23 mouse cellular contexts compared by ENCODE assay signal in the genomic region with DNA sequence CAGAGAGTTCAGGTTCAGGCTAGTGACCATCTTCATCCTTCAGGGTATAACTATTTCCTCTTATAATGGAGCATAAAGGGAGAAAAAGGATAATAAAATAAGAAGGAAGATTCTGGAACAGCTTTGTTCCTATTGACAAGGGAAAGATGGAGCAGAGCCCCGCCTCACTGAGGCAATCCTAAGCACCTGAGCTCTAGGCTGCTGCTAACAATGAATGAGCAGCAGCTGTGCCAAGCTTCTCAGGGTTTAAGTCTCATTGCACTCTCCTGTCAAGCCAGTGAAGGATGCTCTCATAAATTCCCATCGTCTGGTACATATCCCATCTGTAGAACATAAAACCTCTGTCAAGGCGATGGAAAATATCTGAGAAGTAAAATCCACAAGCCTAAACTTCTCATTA. TPM values are rescaled to one million over a fixed set of nuclear protein-coding genes. Genes with fewer than 3 reads are reported as not detected.
DNase-seq lines count a peak whose midpoint lies in the region; TF ChIP-seq lines count a peak whose summit lies in the region.
"Had no signal": no experiment of that assay in that cellular context is flagged by ENCODE, and none has a peak within 500 bp of the region (broad histone marks: within the 10 kb centered on the region; RNA-seq: fewer than 3 reads in every experiment).

No protein-coding gene starts in this region.

- no peak for DNase-seq in left cerebral cortex, adult 2 months (ENCODE audit: extremely low spot score in 1 of 2, low spot score in 2 of 2)
- no peak for DNase-seq in left cerebral cortex, postnatal 25 days (ENCODE audit: low spot score in 2 of 2)
- DNase-seq in thymus, postnatal 14 days: peak; percentile 15
- DNase-seq in thymus, adult 2 months: no peak
- peak; percentile 12 for DNase-seq in mesoderm, embryonic 11.5 days (ENCODE audit: low read depth, low spot score)
- no peak for DNase-seq in kidney, adult 2 months
- no peak for DNase-seq in right cerebral cortex, postnatal 14 days
- DNase-seq: adrenal gland, postnatal 10 days; cerebellum, adult 11 months; cerebellum, adult 9-10 months; cerebellum, postnatal 25 days; gastrocnemius, postnatal 36 days; heart, adult 18-20 months; heart, postnatal 10 days; heart, postnatal 4 days had no signal

- H3K27ac ChIP-seq in left cerebral cortex, adult 2 months: 0 out of 2 replicates have a peak overlapping the region, but pooled peaks have one; percentile 7
- H3K27ac ChIP-seq in thymus, adult 2 months (ENCODE audit: control insufficient read depth, insufficient read depth, low read length): no peak overlapping the region
- H3K27ac ChIP-seq in kidney, adult 2 months (ENCODE audit: insufficient read depth, low read depth, low read length): no peak overlapping the region
- H3K27ac ChIP-seq: embryonic facial prominence, embryonic 12.5 days; forebrain, embryonic 15.5 days; heart, embryonic 10.5 days; hindbrain, embryonic 13.5 days had no signal

- TF ChIP-seq POLR2A in thymus, adult 2 months (IDR thresholded peaks at IDR 0.05; ENCODE audit: control insufficient read depth, extremely low read depth, insufficient read depth, low read length, poor library complexity): no peak
- TF ChIP-seq POLR2A in kidney, adult 2 months (IDR thresholded peaks at IDR 0.05; ENCODE audit: low read depth, low read length): no peak

- H3K36me3 ChIP-seq in thymus, adult 2 months (ENCODE audit: control insufficient read depth, insufficient read depth, low read length): peaks cover 29% of the 10 kb centered on the region
- no peaks in the 10 kb centered on the region for H3K36me3 ChIP-seq in kidney, adult 2 months (ENCODE audit: control insufficient read depth, insufficient read depth, low read length)
- H3K36me3 ChIP-seq: embryonic facial prominence, embryonic 12.5 days; G1E; heart, embryonic 10.5 days had no signal

- TF ChIP-seq CTCF in left cerebral cortex, adult 2 months (IDR thresholded peaks at IDR 0.05): no peak
- no peak for TF ChIP-seq CTCF in thymus, adult 2 months (IDR thresholded peaks at IDR 0.05; ENCODE audit: borderline replicate concordance, control insufficient read depth, extremely low read depth, insufficient read depth, low read length, poor library complexity)
- TF ChIP-seq CTCF in kidney, adult 2 months (conservative IDR thresholded peaks at IDR 0.05; ENCODE audit: insufficient read depth, insufficient read length, low read depth, low read length): no peak

- no peak overlapping the region for H3K4me3 ChIP-seq in left cerebral cortex, adult 2 months
- H3K4me3 ChIP-seq in thymus, adult 2 months (ENCODE audit: control insufficient read depth, insufficient read depth, low read length): no peak overlapping the region
- no peak overlapping the region for H3K4me3 ChIP-seq in kidney, adult 2 months (ENCODE audit: insufficient read depth, low read depth, low read length)
- H3K4me3 ChIP-seq: embryonic facial prominence, embryonic 12.5 days; forebrain, embryonic 15.5 days; heart, embryonic 10.5 days; hindbrain, embryonic 13.5 days had no signal

- H3K4me1 ChIP-seq in thymus, adult 2 months (replicated peaks; ENCODE audit: control insufficient read depth, insufficient read depth, low read length): no peaks in the 10 kb centered on the region
- no peaks in the 10 kb centered on the region for H3K4me1 ChIP-seq in kidney, adult 2 months (ENCODE audit: control insufficient read depth, insufficient read depth, low read length)
- H3K4me1 ChIP-seq: embryonic facial prominence, embryonic 12.5 days; forebrain, embryonic 15.5 days; heart, embryonic 10.5 days; hindbrain, embryonic 13.5 days had no signal

- intact Hi-C loops in left cerebral cortex, adult 2 months (cut with DNase I): no loop called here
- intact Hi-C loops in left cerebral cortex, postnatal 25 days (cut with DNase I): no loop called here

- no peaks in the 10 kb centered on the region for H3K27me3 ChIP-seq in thymus, adult 2 months (ENCODE audit: control insufficient read depth, insufficient read depth, low read length)
- no peaks in the 10 kb centered on the region for H3K27me3 ChIP-seq in kidney, adult 2 months (replicated peaks; ENCODE audit: control insufficient read depth, insufficient read depth, low read length)
- H3K27me3 ChIP-seq: CH12.LX; embryonic facial prominence, embryonic 12.5 days; forebrain, embryonic 15.5 days; hindbrain, embryonic 13.5 days had no signal

- 98% methylated on average over 3 of the region's 3 CpGs for WGBS in thymus, adult 2 months
- 77% methylated on average over 3 of the region's 3 CpGs for WGBS in kidney, adult 2 months

RNA-seq across cellular contexts. Expression of a gene that starts 44.7 kb away (rescaled TPM):
- total RNA-seq in left cerebral cortex, adult 2 months (2021): not detected
- not detected for total RNA-seq in left cerebral cortex, postnatal 25 days (2021)
- 0.08 and 0.28 TPM in 2 replicates for polyA plus RNA-seq in thymus, adult 2 months (2012; rRNA removed)
- polyA plus RNA-seq in kidney, adult 2 months (2012; rRNA removed): 114 and 127 TPM in 2 replicates
- total RNA-seq: CH12.LX; gastrocnemius, adult 8-10 months; gastrocnemius, postnatal 36 days; heart, adult 18-20 months; heart, postnatal 4 days had no signal
- polyA plus RNA-seq: heart, embryonic 14.5 days had no signal

Comparison
In these comparisons a context has a peak if more than half of its experiments do, and no peak if none do; other contexts are left out.
1. DNase-seq: peak in thymus, postnatal 14 days (single experiment) and mesoderm, embryonic 11.5 days (single experiment); none in left cerebral cortex, adult 2 months (0 of 2), left cerebral cortex, postnatal 25 days (0 of 2), thymus, adult 2 months (single experiment), kidney, adult 2 months (single experiment) and right cerebral cortex, postnatal 14 days (single experiment).